Mouse (Mus musculus) brain, embryonic 18.5 days (tissue): ENCODE measurements around the gene Gpr158.

Experiments used
- DNase-seq: peaks from one replicate; pipeline ENCODE4 v3.0.0-alpha.2; 2012; ENCODE audit warnings: low read depth, low spot score

Gpr158 gene

GRCm38 (mm10) chr2:21632136-21632535, 264.8 kb downstream of the Gpr158 start:
- no peak for DNase-seq

DNA sequence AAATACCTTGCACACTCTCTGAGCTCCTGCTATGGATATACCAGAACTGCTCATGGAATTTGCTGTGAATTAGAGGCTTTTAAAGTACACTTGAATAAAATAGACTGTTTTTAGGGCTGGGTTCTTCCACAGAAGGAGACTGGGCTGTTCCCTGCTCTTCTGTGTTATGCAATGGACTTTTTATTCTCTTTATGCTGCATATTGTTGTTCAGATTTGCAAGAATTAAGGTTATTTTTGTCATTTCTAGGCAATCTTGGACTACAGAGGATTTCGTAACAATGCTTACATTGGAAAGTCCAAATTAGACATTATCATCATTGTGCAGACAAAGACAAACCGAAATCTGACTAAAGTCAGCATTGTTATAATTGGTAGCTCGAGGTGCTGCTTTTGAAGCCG, 298.4 kb downstream of the Gpr158 start:
- no peak for DNase-seq

GRCm38 (mm10) chr2:21676084-21676838, 308.9 kb downstream of the Gpr158 start:
- no peak for DNase-seq

GRCm38 (mm10) chr2:21676839-21677123, 309.4 kb downstream of the Gpr158 start:
- no peak for DNase-seq

DNA sequence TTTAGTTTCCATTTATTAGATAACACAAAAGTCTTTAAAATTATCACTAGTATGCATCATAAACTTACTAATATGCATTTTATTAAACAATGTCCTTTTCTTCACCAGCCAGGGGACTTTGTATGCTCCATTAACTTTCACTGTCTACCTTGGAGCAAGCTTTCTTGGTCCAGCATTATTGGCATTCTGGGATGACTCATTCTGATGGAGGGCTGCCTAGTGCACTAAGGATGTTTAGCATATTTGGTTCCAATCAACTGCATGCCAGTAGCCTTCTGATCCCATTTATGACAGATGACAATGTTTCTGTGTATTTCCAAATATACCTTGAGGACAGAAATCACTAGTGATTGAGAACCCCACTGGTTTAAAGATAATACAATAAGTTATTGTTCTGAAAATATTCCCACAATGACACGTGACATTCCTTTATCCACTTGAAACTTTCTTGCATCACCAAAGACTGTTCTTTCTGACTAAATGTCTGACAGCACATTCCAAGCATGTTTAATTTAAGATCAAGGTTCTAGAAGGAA, 313.5 kb downstream of the Gpr158 start:
- no peak for DNase-seq

DNA sequence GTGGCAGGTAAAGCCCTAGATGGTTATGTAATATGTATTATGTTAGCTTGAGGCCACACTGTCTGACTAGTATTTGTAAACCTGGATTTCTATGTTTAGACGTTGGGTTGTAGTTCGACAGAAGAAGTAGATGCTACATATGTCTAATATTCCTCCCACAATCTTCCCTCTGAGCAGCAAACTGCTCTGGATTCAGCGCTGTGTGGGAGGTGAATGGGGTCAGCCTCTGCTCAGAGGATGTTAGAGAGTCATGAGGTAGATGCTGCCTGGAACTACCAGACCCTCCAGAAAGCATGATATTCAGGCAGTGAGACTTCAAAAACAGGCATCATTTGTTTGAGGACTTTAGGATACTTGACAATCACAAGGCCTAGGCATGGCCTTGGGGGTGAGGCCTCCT, 317.4 kb downstream of the Gpr158 start:
- no peak for DNase-seq

GRCm38 (mm10) chr2:21693128-21693527, 325.8 kb downstream of the Gpr158 start:
- no peak for DNase-seq

- no peak for DNase-seq
These were observed 326.7 kb downstream of the Gpr158 start for GRCm38 (mm10) chr2:21693807-21694594.

DNA sequence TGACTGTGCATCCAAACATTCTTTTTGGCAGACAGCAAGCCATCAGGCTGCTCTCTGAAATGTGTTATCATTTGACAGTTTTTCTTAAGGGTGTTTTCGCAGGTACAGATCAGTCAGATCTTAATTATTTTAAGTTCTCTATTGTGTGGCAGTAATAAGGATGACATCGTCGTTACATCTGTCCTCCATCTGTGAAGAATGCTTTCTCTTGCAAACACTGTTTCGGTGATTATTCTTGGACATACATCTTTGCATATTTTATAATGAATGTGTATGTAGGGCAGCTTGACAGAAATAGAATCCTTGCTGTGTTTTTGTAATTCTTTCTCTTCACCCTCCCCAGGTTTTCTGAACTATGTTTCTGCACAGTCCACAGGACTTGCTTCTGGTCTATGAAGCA, 360.7 kb downstream of the Gpr158 start:
- no peak for DNase-seq

- no peak for DNase-seq
These were observed 416.4 kb downstream of the Gpr158 start for GRCm38 (mm10) chr2:21783721-21784120.

- DNase-seq, result no peak
These were observed 425.8 kb downstream of the Gpr158 start for GRCm38 (mm10) chr2:21793156-21793555.

DNA sequence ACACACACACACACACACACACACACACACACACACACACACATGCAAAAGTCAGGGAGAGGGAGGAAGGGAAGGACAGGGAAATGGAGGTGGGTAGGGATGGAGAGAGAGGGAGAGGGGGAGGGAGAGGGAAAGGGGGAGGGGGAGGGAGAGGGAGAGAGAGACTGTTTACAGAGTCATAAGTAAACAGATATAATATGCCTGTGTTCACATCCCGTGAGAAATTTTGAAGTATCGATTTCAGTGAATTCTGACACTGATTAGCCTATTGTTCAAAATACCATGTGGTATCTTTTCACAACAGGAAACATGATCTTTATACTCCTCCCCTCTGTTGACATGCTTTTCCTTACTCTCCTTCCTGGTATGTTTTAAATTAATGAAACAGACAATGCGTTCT, 432.3 kb downstream of the Gpr158 start:
- DNase-seq, result no peak

DNA sequence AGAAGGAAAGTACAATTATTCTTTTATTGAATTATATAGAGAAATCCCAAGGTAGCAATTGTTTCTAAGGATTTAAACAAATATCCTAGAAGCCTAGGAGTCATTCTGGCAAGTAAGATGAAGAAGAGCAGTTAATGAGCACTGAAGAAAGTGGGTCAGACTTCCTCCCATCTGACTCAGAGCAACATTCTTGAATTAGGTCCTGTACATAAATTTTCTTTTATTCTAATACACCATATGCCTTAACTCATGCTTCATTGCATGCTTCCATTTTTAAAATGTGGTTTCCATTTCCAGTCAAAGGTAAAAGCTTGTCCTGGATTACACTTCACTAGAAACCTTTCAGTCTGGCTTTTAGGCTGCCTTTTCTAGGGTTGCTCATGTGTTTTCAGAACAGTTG, 432.7 kb downstream of the Gpr158 start:
- no peak for DNase-seq

GRCm38 (mm10) chr2:21808510-21808909, 441.2 kb downstream of the Gpr158 start:
- DNase-seq, result no peak

GRCm38 (mm10) chr2:21810431-21810830, 443.1 kb downstream of the Gpr158 start:
- DNase-seq, result no peak

- no peak for DNase-seq
These were observed 496.7 kb downstream of the Gpr158 start for GRCm38 (mm10) chr2:21864061-21864460.
